Mouse (Mus musculus) MEL (cell line): Measurements from ENCODE around the gene Yes1.

Experiments used
- CHD2 ChIP-seq: IDR thresholded peaks from 2 replicates; pipeline ENCODE4 v1.6.1; 2011; ENCODE audit warnings: low read length, improper control_type of control experiment
- CTCF ChIP-seq, 3 experiments: IDR thresholded peaks in 2 of 3; conservative IDR thresholded peaks in 1 of 3; 2 replicates each; pipeline ENCODE4 v1.5.1; 2011 to 2012; ENCODE audit warnings: low read length in 3 of 3, low read depth in 2 of 3, mild to moderate bottlenecking in 2 of 3, improper control_type of control experiment in 1 of 3, inconsistent platforms in 1 of 3, mixed read lengths in 1 of 3, moderate library complexity in 1 of 3; ENCODE audit not compliant: control insufficient read depth in 1 of 3, insufficient read depth in 1 of 3, poor library complexity in 1 of 3, severe bottlenecking in 1 of 3
- GATA1 ChIP-seq: IDR thresholded peaks from 2 replicates; pipeline ENCODE4 v1.6.1; 2011; ENCODE audit warnings: low read depth, low read length, improper control_type of control experiment
- MAX ChIP-seq: IDR thresholded peaks from 2 replicates; pipeline ENCODE4 v1.6.1; 2011; ENCODE audit warnings: low read length, improper control_type of control experiment
- MAZ ChIP-seq: IDR thresholded peaks from 2 replicates; pipeline ENCODE4 v1.6.1; 2012; ENCODE audit warnings: low read depth, mild to moderate bottlenecking, inconsistent platforms, low read length, improper control_type of control experiment
- NRF1 ChIP-seq: IDR thresholded peaks from 2 replicates; pipeline ENCODE4 v1.6.1; 2014; ENCODE audit warnings: low read depth, mild to moderate bottlenecking, inconsistent platforms, low read length, improper control_type of control experiment, moderate library complexity; ENCODE audit not compliant: poor library complexity, insufficient read depth, severe bottlenecking
- POLR2A ChIP-seq, 2 experiments: IDR thresholded peaks; 2 replicates each; pipeline ENCODE4 v1.6.1; 2011 to 2012; ENCODE audit warnings: low read length in 2 of 2, mild to moderate bottlenecking in 2 of 2, control low read depth in 1 of 2, improper control_type of control experiment in 1 of 2, low read depth in 1 of 2, moderate library complexity in 1 of 2; ENCODE audit not compliant: control insufficient read depth in 1 of 2, insufficient read depth in 1 of 2, poor library complexity in 1 of 2
- TAL1 ChIP-seq: IDR thresholded peaks from 2 replicates; pipeline ENCODE4 v1.6.1; 2012; ENCODE audit warnings: mild to moderate bottlenecking, inconsistent platforms, low read length, moderate library complexity, mixed read lengths
- TBP ChIP-seq: IDR thresholded peaks from 2 replicates; pipeline ENCODE4 v1.8.0; 2011; ENCODE audit warnings: low read depth, low read length, improper control_type of control experiment
- ZMIZ1 ChIP-seq: IDR thresholded peaks from 2 replicates; pipeline ENCODE4 v1.6.1; 2012; ENCODE audit warnings: low read depth, mild to moderate bottlenecking, inconsistent platforms, low read length, improper control_type of control experiment, moderate library complexity
- ZNF384 ChIP-seq: IDR thresholded peaks from 2 replicates; pipeline ENCODE4 v1.6.1; 2012; ENCODE audit warnings: low read depth, mild to moderate bottlenecking, inconsistent platforms, low read length, improper control_type of control experiment

DNA sequence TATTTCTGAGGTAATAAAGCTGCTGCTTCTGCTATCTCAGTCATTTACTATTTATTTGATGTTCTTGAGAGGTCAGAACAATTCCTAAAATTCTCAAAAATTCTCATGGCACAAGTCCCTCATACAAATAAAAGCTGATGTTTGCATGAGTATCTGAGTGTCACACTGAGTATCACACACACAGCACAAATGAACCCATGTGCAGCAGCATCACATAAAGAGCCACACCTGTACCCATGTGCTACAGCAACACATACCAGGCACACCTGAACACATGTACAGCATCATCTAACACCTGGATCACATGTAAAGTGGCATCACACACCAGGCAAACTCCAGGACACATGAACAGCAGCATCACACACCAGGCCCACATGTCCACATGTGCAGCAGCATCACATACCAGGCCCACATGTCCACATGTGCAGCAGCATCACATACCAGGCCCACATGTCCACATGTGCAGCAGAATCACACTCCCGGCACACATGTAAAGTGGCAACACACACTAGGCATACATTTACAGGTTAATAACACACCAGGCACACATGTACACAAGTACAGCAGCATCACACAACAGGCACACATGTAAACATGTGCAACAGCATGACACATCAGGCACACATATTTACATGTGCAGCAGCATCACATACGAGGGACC, 102.2 kb downstream of the Yes1 start:
- TF ChIP-seq ZNF384: no peak
- no peak for TF ChIP-seq ZMIZ1
- no peak for TF ChIP-seq TAL1
- no peak; a peak in 1 of 6 replicates for TF ChIP-seq CTCF (IDR thresholded peaks at IDR 0.05 in 2 of 3, conservative IDR thresholded peaks at IDR 0.05 in 1 of 3; ENCODE audit: control insufficient read depth in 1 of 3, insufficient read depth in 1 of 3, low read depth in 2 of 3, low read length in 3 of 3, poor library complexity in 1 of 3, severe bottlenecking in 1 of 3)
- no peak for TF ChIP-seq TBP
- no peak for TF ChIP-seq NRF1
- TF ChIP-seq POLR2A (IDR thresholded peaks at IDR 0.05; ENCODE audit: control insufficient read depth in 1 of 2, insufficient read depth in 1 of 2, low read depth in 1 of 2, low read length in 2 of 2, poor library complexity in 1 of 2): no peak; a peak in 1 of 4 replicates
- no peak for TF ChIP-seq CHD2
- TF ChIP-seq MAX: no peak
- no peak for TF ChIP-seq GATA1
- TF ChIP-seq MAZ: no peak
